Mouse (Mus musculus) frontal cortex, adult (tissue): ENCODE results near the gene Nudt9.
"Not testable (repeated sequence)": the region's sequence is repeated elsewhere in the genome, so short reads cannot be mapped to it uniquely, and the experiment has no call there.

Source experiments
- ATAC-seq: cut with Nextera tagmentation; 2 replicates; pipeline ENCODE4 v1.9.2; 2017; ENCODE audit warnings: mild to moderate bottlenecking, moderate library complexity, mixed read lengths; ENCODE audit not compliant: low TSS enrichment

Nudt9 gene

GRCm38 (mm10) chr5:104046256-104047199 lies at the start of gene Nudt9:
TSS of gene Nudt9 (plus strand) at chr5:104046306.
- peak; percentile 96 for ATAC-seq

DNA sequence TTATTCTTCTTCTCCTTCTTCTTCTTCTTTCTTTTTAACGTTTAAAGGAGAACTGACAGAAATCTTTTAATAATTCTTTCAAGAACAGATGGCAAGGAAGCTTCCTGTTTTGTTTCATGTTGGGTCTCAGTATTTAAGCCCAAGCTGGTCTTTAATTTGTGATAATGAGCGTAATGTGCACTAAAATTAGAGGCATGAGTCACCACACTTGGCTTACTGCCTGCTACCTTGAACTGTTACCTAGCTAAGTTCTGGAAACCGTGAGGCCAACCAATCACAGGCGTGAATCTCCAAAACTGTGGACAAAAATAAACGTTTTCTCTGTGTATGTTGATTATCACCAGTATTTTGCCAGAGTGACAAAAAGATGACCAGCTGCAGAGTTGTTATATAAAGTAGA lies 47.4 kb upstream of the Nudt9 start:
- 0 out of 2 replicates have a peak, but pooled peaks have one; percentile 6 for ATAC-seq

- ATAC-seq: peak; percentile 85
Observed at GRCm38 (mm10) chr5:103999738-104000137, 46.4 kb upstream of the Nudt9 start.

- no peak for ATAC-seq
Observed at GRCm38 (mm10) chr5:104002549-104003255, 43.4 kb upstream of the Nudt9 start.

- no peak for ATAC-seq
Observed at GRCm38 (mm10) chr5:104003256-104003931, 42.7 kb upstream of the Nudt9 start.

DNA sequence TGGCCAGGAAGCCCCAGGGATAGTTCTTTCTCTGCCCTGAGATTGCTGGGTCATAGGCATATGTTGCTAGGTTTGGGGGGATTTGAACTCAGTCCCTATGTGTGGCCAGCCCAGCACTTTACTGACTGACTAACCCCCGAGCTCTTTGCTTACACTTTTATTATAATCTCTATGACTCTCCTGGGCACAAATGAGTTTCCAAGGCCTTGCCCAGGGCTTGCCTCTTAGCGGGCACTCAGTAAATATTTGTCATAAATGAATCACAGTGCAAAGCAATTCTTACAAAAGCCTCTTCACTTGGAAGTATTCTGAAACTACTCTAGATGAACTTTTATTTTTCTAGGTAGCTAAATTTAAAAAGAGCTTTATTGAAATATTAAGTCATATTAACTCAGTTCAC lies 42.2 kb upstream of the Nudt9 start:
- ATAC-seq: no peak

DNA sequence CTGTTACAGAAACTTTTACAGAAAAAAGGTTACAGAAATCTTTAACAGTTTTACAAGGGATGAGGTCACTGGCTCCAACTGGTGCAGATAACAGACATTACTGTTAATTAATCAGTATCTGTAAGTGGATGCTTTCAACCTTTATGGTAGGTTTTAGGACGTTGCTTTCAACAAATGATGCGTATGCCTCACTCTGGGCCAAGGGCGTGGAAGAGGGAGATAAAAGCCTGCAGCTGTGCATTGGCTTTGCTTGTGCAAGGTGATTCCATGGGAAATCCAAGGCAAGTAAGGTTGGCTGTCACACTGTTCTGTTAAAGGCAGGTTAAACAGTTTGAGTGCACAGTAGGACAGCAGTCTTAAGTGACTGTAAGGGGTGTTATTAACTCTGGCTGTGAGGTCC lies 39.3 kb upstream of the Nudt9 start:
- no peak for ATAC-seq

- no peak for ATAC-seq
Observed at GRCm38 (mm10) chr5:104007801-104008200, 38.3 kb upstream of the Nudt9 start.

GRCm38 (mm10) chr5:104009421-104009820 lies 36.7 kb upstream of the Nudt9 start:
- ATAC-seq: no peak

GRCm38 (mm10) chr5:104010261-104010660 lies 35.8 kb upstream of the Nudt9 start:
- ATAC-seq: no peak

DNA sequence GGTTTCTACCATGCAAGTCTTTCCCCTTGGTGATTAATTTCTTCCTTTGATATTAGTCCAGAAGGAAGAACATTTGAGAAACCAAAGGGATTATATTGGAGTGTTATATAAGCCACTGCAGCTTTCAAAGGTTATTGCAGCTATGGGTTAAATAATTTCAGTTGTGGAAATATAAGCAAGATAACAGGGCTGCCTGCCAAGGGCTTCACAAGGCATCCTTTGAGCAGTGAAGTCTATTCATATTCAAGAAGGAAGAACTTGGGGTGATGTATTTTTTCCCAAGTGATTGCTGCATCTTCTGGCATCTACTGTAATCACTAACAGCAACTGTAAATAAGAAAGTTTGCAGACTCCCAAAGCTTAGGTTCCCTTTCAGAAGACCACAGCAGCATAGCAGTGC lies 34.7 kb upstream of the Nudt9 start:
- no peak for ATAC-seq

- peak; percentile 88 for ATAC-seq
Observed at GRCm38 (mm10) chr5:104021597-104022378, 24.3 kb upstream of the Nudt9 start, which contains the start of gene Hsd17b11. TSS of gene Hsd17b11 (minus strand) at chr5:104021919.

DNA sequence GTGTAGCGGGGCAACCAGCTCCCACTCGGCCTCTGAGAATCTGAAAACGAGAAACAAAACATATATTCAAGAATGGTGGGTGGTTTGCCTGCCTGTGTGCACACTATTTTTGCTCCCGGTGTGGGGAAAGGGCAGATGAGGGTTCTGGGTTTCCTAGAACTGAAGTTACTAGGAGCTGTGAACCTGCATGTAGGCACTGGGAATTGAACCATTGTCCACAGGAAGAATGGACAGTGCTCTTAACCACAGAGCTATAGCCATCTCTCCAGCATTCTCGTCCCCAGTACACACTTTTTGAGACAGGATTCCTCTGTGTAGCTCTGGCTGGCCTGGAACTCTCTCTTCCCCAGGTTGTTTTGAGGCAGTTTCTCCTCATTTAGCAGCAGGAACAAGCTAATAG lies 23.5 kb upstream of the Nudt9 start:
- ATAC-seq: no peak

DNA sequence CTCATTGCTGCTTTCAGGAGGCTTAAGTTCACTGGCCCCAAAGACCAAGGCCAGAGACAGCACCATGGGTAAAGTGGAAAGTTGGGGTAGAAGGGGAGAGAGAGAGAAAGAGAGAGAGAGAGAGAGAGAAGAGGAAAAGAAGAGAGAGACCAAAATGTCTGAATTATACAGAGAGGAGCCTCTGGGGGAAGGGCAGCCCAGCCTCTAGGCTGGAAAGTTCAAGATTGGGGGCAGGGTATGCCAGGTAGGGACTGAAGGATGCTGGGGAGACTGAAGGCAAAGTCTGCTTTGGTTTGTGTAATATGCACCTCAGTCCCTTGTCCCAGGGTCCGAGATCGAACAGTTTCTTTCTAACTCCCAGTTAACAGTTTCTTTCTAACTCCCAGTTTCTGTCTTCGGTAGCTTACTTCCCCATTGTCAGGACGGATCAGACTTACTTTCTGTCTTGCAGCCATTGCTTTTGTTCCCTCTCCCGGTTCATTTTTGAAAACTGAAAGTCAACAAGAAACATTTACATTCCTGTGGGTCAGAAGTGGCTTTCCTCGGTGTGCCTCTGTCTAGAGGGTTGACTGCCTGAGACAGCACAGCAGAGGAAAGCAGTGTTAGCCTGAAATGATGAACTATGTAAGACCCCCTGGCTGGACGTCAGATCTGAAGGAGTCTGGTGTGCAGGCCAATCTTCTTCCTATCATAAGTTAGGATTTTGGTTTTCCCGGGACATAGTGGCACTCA lies 22.7 kb upstream of the Nudt9 start:
- ATAC-seq: no peak

DNA sequence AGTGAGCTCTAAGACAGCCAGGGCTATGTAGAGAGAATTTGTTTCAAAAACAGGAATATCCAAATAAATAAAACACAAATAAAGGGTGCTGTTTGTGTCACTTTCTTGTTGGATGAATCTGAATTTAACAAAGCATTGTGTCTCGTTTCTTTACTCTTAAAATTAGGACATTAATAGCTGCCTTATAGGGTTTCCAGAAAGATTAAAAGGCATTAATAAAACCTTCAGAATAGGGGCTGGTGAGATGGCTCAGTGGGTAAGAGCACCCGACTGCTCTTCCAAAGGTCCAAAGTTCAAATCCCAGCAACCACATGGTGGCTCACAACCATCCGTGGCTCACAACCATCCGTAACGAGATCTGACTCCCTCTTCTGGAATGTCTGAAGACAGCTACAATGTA lies 21.9 kb upstream of the Nudt9 start:
- ATAC-seq: not testable (repeated sequence)

DNA sequence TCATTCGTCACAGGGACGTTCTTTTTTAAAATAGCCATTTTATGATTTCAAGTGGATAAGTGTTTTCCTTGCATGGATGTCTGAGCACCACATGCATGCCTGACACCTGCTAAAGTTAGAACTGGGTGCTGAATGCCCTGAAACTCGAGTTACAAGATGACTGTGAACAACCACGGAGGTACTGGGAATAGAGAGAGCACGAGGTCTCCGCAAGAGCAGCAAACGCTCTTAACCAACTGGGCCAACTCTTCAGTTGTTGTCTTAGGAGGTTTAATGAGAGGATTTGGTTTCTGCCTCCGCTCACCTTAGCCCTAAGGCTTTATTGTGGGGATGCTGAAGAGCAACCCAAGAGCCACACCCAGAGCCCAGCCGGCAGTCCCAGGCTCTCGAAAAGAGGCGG lies 21.3 kb upstream of the Nudt9 start:
- ATAC-seq: no peak

- no peak for ATAC-seq
Observed at GRCm38 (mm10) chr5:104025245-104025854, 20.8 kb upstream of the Nudt9 start.

DNA sequence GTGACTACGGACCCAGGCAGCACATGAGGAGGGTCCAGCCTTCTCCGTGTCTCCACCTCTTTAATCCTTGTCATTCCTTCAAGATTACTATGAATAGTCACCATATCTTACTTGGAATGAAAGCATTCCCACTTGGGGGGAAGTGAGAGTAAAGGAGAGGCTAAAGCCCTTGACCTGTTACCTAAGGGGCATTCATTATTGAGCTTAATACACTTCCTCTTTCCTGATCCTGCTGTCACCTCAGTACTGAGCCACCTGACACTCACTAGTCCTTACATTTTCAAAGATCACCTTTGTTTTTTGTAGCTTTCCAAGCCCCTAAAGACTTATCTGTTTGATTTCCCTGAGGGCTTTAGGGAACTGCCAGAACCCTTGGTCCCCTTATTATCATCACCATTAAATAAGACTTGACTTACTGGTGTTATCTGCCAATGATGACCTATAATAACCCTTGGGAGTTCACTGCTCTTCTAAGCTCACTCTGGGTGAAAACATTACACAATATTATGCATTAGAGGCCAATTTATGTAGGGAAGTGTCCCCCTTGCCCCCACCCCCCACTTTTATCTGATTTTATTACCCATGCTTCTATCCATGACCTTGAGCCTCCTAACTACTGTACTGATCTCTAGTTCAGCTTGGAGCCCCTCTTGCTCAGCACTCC lies 13.5 kb upstream of the Nudt9 start:
- ATAC-seq: no peak

- no peak for ATAC-seq
Observed at GRCm38 (mm10) chr5:104035066-104035465, 11.0 kb upstream of the Nudt9 start.

DNA sequence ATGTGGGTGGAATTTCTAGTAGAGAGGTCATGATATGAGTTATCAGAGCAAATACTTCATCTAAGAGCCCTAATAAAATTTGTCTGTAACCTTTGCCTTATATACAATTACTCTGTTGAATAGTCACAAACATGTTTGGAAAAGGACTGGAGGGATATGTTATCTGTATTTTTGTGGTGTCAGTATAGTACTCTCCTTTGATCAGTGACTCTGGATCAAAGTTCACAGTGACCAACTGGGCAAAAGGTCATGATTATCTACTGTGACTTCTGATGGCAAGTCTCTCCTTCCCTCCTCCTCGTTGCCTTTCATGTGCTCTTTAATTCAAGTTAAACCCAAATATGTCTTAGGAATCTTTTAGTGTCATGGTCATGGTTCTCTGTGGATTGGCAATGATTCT lies 10.3 kb upstream of the Nudt9 start:
- ATAC-seq: no peak
